Mouse (Mus musculus): Measurements from ENCODE around the gene Ap3d1.

DNA sequence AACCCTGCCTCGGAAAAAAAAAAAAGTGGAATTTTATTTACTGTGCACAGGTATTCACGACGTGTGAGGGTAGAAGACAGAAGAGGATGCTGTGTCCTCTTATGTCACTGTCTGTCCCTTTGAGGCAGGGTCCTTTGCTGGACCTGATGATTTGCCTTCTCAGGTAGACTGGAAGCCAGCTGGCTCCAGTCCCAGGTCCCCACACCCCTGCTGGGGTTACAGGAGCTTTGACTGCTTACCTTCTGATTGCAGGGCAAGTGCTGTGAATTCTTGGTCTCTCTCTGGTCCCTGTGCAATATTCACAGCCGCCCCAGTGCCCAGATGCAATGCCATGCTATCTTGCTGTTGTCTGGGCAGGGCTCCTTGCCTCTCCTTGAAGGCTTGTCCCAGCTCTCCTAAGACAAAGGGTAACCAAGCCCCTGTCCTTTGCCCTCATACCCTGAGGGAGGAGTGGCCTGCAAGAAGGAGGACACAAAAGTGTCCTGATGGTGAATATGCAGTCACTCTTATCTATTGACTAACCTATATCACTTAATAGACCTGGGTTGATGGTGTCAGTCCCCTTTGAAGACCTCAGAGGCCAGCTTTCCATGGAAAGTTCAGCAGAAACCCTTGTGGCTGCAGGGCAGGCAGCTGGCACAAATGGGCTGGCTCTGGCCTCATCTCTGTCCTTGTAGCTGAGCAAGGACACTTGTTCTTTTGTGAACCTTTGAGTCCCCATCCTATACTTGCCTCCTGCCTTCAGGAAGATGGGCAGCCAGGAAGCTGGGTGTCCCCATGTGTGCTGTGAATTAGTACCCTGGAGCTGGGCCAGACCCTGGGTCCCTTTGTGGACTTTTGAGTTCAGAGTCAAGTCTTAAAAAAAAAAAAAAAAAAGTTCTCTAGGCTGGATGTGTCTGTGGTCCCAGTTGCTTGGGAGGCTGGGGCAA is 18.8 kb upstream of the Ap3d1 start:
- no peak for TF ChIP-seq CTCF (IDR thresholded peaks at IDR 0.05; ENCODE audit: insufficient read depth, low read length)
- TF ChIP-seq POLR2A (IDR thresholded peaks at IDR 0.05; ENCODE audit: borderline replicate concordance, extremely low read depth, low read depth, low read length) = no peak
